In the genomic region with DNA sequence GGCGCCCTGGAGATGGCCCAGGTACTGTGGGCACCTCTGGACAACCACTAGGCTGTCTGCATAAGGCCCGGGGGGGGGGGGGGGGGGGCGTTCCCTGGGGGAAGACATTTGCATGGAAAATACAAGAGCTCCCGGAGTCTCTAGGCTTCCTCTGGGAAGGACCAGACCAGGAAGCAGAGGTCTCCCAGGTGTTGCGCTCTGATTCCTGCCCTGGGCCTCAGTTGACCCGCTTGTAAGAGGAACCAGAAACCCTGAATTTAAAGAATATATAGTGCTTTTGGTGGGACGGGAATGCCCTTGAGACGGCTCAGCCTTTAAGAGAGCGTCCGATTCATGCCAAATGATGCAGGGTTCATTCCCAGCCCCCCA, we compare ENCODE assay signal across 8 mouse cellular contexts. TPM values are rescaled to one million over a fixed set of nuclear protein-coding genes. Genes with fewer than 3 reads are reported as not detected.
DNase-seq lines count a peak whose midpoint lies in the region; ATAC-seq and TF ChIP-seq lines count a peak whose summit lies in the region.

No protein-coding gene starts in this region.

- ATAC-seq in hindbrain, embryonic 11.5 days (ENCODE audit: low FRiP score): no peak
- ATAC-seq in liver, embryonic 15.5 days (ENCODE audit: insufficient read depth): no peak

- peak overlapping the region; percentile 36; the same call in 1 of the 2 replicates for H3K4me3 ChIP-seq in heart, adult 2 months
- peak overlapping the region; percentile 10 for H3K4me3 ChIP-seq in ES-Bruce4 (ENCODE audit: low read depth, low read length)
- peak overlapping the region; percentile 29 for H3K4me3 ChIP-seq in hindbrain, embryonic 11.5 days (ENCODE audit: low read depth, low read length)
- H3K4me3 ChIP-seq in liver, embryonic 15.5 days (replicated peaks): peak overlapping the region; percentile 34

- H3K4me1 ChIP-seq in heart, adult 2 months (ENCODE audit: control insufficient read depth, insufficient read depth, low read length): no peaks in the 10 kb centered on the region; the same call in 1 of the 2 replicates
- H3K4me1 ChIP-seq in ES-Bruce4 (ENCODE audit: control insufficient read depth, insufficient read depth, low read length): no peaks in the 10 kb centered on the region
- H3K4me1 ChIP-seq in hindbrain, embryonic 11.5 days (replicated peaks; ENCODE audit: control insufficient read depth, insufficient read depth, low read length): peaks cover 5% of the 10 kb centered on the region
- H3K4me1 ChIP-seq in liver, embryonic 15.5 days (replicated peaks): peaks cover 6% of the 10 kb centered on the region

- WGBS in heart, adult 2 months: 50% methylated on average over 10 of the region's 10 CpGs
- WGBS in hindbrain, embryonic 11.5 days: 29% methylated on average over 8 of the region's 10 CpGs
- 54% methylated on average over 10 of the region's 10 CpGs for WGBS in liver, embryonic 15.5 days (ENCODE audit: insufficient replicate concordance)

- no peak for TF ChIP-seq POLR2A in heart, adult 2 months (IDR thresholded peaks at IDR 0.05; ENCODE audit: insufficient read depth, low read depth, low read length)
- TF ChIP-seq POLR2A in ES-Bruce4 (IDR thresholded peaks at IDR 0.05; ENCODE audit: insufficient read depth, low read length): no peak

- TF ChIP-seq EP300 in heart, adult 2 months (IDR thresholded peaks at IDR 0.05; ENCODE audit: insufficient read depth, low read depth, low read length): no peak
- no peak for TF ChIP-seq EP300 in ES-Bruce4 (IDR thresholded peaks at IDR 0.05; ENCODE audit: insufficient read depth, low read depth, low read length)

- H3K79me2 ChIP-seq in heart, adult 2 months (replicated peaks; ENCODE audit: control insufficient read depth, insufficient read depth, low read length): no peaks in the 10 kb centered on the region

- TF ChIP-seq CTCF in heart, adult 2 months (IDR thresholded peaks at IDR 0.05): no peak
- TF ChIP-seq CTCF in ES-Bruce4 (IDR thresholded peaks at IDR 0.05; ENCODE audit: low read depth, low read length): no peak

- H3K27me3 ChIP-seq in heart, adult 2 months (ENCODE audit: control insufficient read depth, insufficient read depth, low read length): no peaks in the 10 kb centered on the region
- no peaks in the 10 kb centered on the region for H3K27me3 ChIP-seq in ES-Bruce4 (ENCODE audit: control insufficient read depth, insufficient read depth, low read length, poor library complexity, severe bottlenecking)
- H3K27me3 ChIP-seq in hindbrain, embryonic 11.5 days (ENCODE audit: control insufficient read depth, insufficient read depth, low read length): no peaks in the 10 kb centered on the region
- no peaks in the 10 kb centered on the region for H3K27me3 ChIP-seq in liver, embryonic 15.5 days

- no peaks in the 10 kb centered on the region for H3K36me3 ChIP-seq in heart, adult 2 months (ENCODE audit: control insufficient read depth, insufficient read depth, low read length)
- no peaks in the 10 kb centered on the region for H3K36me3 ChIP-seq in ES-Bruce4 (ENCODE audit: control insufficient read depth, insufficient read depth, low read length, poor library complexity, severe bottlenecking)
- H3K36me3 ChIP-seq in hindbrain, embryonic 11.5 days (ENCODE audit: control insufficient read depth, insufficient read depth, low read length): 0 out of 2 replicates have a peak, but pooled peaks cover 3% of the 10 kb centered on the region
- H3K36me3 ChIP-seq in liver, embryonic 15.5 days (replicated peaks): 0 out of 2 replicates have a peak, but pooled peaks cover 5% of the 10 kb centered on the region

- intact Hi-C loops in heart, adult 2 months (cut with DNase I): no loop called here
- intact Hi-C loops in heart, postnatal 14 days (cut with DNase I): no loop called here

- no peak for DNase-seq in heart, adult 2 months
- no peak for DNase-seq in heart, postnatal 14 days
- no peak for DNase-seq in hindbrain, embryonic 11.5 days (ENCODE audit: low spot score)
- no peak for DNase-seq in adrenal gland, postnatal 36 days
- DNase-seq in yolk sac, embryonic 10.5 days (ENCODE audit: low spot score): no peak
- DNase-seq in retina, postnatal 1 day: no peak

- no peak overlapping the region for H3K9ac ChIP-seq in heart, adult 2 months (ENCODE audit: low read depth, low read length)
- no peak overlapping the region for H3K9ac ChIP-seq in ES-Bruce4 (ENCODE audit: low read depth, poor library complexity, severe bottlenecking)
- peak overlapping the region; percentile 0; the same call in 1 of the 2 replicates for H3K9ac ChIP-seq in hindbrain, embryonic 11.5 days (ENCODE audit: low read depth, low read length)
- no peak overlapping the region for H3K9ac ChIP-seq in liver, embryonic 15.5 days

- H3K9me3 ChIP-seq in ES-Bruce4 (replicated peaks; ENCODE audit: control insufficient read depth, insufficient read depth, low read length, poor library complexity, severe bottlenecking): no peaks in the 10 kb centered on the region
- H3K9me3 ChIP-seq in hindbrain, embryonic 11.5 days (ENCODE audit: control insufficient read depth, low read length): no peaks in the 10 kb centered on the region
- H3K9me3 ChIP-seq in liver, embryonic 15.5 days (replicated peaks): no peaks in the 10 kb centered on the region

- peak overlapping the region; percentile 45 for H3K4me2 ChIP-seq in hindbrain, embryonic 11.5 days (replicated peaks; ENCODE audit: low read depth, low read length)
- peak overlapping the region; percentile 41; the same call in 1 of the 2 replicates for H3K4me2 ChIP-seq in liver, embryonic 15.5 days

- H3K27ac ChIP-seq in heart, adult 2 months: no peak overlapping the region
- no peak overlapping the region for H3K27ac ChIP-seq in ES-Bruce4 (ENCODE audit: insufficient read depth, low read length)
- H3K27ac ChIP-seq in hindbrain, embryonic 11.5 days (ENCODE audit: low read depth, low read length): peak overlapping the region; percentile 61
- H3K27ac ChIP-seq in liver, embryonic 15.5 days (replicated peaks): peak overlapping the region; percentile 48; the same call in 1 of the 2 replicates

RNA-seq across cellular contexts. Expression of gene Tor2a, which starts 5.4 kb away (rescaled TPM):
- 1 to 10 TPM; 8.2 to 9.4 TPM for total RNA-seq in heart, adult 2 months (2021)
- polyA plus RNA-seq in heart, adult 2 months (2012; rRNA removed): 19.4 and 22.2 TPM in 2 replicates
- total RNA-seq in heart, postnatal 14 days (2021): 10 to 100 TPM; 10.7 to 12.1 TPM
- polyA plus RNA-seq in ES-Bruce4 (2011; ENCODE audit: insufficient read depth, insufficient read length, low read depth, missing spikeins): 77.0 and 83.7 TPM in 2 replicates
- 53.1 and 53.5 TPM in 2 replicates for polyA plus RNA-seq in hindbrain, embryonic 11.5 days (2014; fragmentation: Nextera tagmentation; extraction: Ambion mirVana)
- 24.7 and 27.7 TPM in 2 replicates for polyA plus RNA-seq in liver, embryonic 15.5 days (2015; fragmentation: Nextera tagmentation; extraction: Ambion mirVana)
- total RNA-seq in adrenal gland, postnatal 36 days (2021): 10 to 100 TPM; 26.7 to 32.5 TPM

RNA-seq across cellular contexts. Expression of gene 6330409D20Rik, which starts 10.8 kb away (rescaled TPM):
- not detected for total RNA-seq in heart, adult 2 months (2021)
- not detected in 2 replicates for polyA plus RNA-seq in heart, adult 2 months (2012; rRNA removed)
- not detected for total RNA-seq in heart, postnatal 14 days (2021)
- not detected in 2 replicates for polyA plus RNA-seq in ES-Bruce4 (2011; ENCODE audit: insufficient read depth, insufficient read length, low read depth, missing spikeins)
- polyA plus RNA-seq in hindbrain, embryonic 11.5 days (2014; fragmentation: Nextera tagmentation; extraction: Ambion mirVana): 2.3 and 3.0 TPM in 2 replicates
- polyA plus RNA-seq in liver, embryonic 15.5 days (2015; fragmentation: Nextera tagmentation; extraction: Ambion mirVana): not detected in 2 replicates
- not detected for total RNA-seq in adrenal gland, postnatal 36 days (2021)

RNA-seq across cellular contexts. Expression of gene Ttc16, which starts 23.8 kb away (rescaled TPM):
- under 1 TPM; 0.10 to 0.11 TPM for total RNA-seq in heart, adult 2 months (2021)
- 0.61 and 0.98 TPM in 2 replicates for polyA plus RNA-seq in heart, adult 2 months (2012; rRNA removed)
- total RNA-seq in heart, postnatal 14 days (2021): under 1 TPM; 0.07 to 0.24 TPM
- 2.2 TPM in 2 replicates for polyA plus RNA-seq in ES-Bruce4 (2011; ENCODE audit: insufficient read depth, insufficient read length, low read depth, missing spikeins)
- polyA plus RNA-seq in hindbrain, embryonic 11.5 days (2014; fragmentation: Nextera tagmentation; extraction: Ambion mirVana): 0.22 and 0.34 TPM in 2 replicates
- polyA plus RNA-seq in liver, embryonic 15.5 days (2015; fragmentation: Nextera tagmentation; extraction: Ambion mirVana): 0.13 TPM in 1 of 2 replicates, not detected in the other
- total RNA-seq in adrenal gland, postnatal 36 days (2021): under 1 TPM; 0.10 to 0.20 TPM

RNA-seq across cellular contexts. Expression of gene Ptrh1, which starts 23.9 kb away (rescaled TPM):
- 1 to 10 TPM; 2.4 to 4.2 TPM for total RNA-seq in heart, adult 2 months (2021)
- 2.2 and 3.3 TPM in 2 replicates for polyA plus RNA-seq in heart, adult 2 months (2012; rRNA removed)
- total RNA-seq in heart, postnatal 14 days (2021): 1 to 10 TPM; 2.9 to 3.7 TPM
- 9.9 and 11.6 TPM in 2 replicates for polyA plus RNA-seq in ES-Bruce4 (2011; ENCODE audit: insufficient read depth, insufficient read length, low read depth, missing spikeins)
- 4.2 and 4.3 TPM in 2 replicates for polyA plus RNA-seq in hindbrain, embryonic 11.5 days (2014; fragmentation: Nextera tagmentation; extraction: Ambion mirVana)
- polyA plus RNA-seq in liver, embryonic 15.5 days (2015; fragmentation: Nextera tagmentation; extraction: Ambion mirVana): 1.5 and 1.8 TPM in 2 replicates
- total RNA-seq in adrenal gland, postnatal 36 days (2021): 10 to 100 TPM in 1 of 2 experiments, 1 to 10 TPM in 1; 8.3 to 12.0 TPM

RNA-seq across cellular contexts. Expression of gene Sh2d3c, which starts 30.8 kb away (rescaled TPM):
- total RNA-seq in heart, adult 2 months (2021): 10 to 100 TPM; 27.1 to 28.9 TPM
- polyA plus RNA-seq in heart, adult 2 months (2012; rRNA removed): 38.7 and 52.8 TPM in 2 replicates
- 10 to 100 TPM; 37.4 to 39.4 TPM for total RNA-seq in heart, postnatal 14 days (2021)
- 9.0 and 11.4 TPM in 2 replicates for polyA plus RNA-seq in ES-Bruce4 (2011; ENCODE audit: insufficient read depth, insufficient read length, low read depth, missing spikeins)
- 25.9 and 27.6 TPM in 2 replicates for polyA plus RNA-seq in hindbrain, embryonic 11.5 days (2014; fragmentation: Nextera tagmentation; extraction: Ambion mirVana)
- 7.0 and 8.3 TPM in 2 replicates for polyA plus RNA-seq in liver, embryonic 15.5 days (2015; fragmentation: Nextera tagmentation; extraction: Ambion mirVana)
- 10 to 100 TPM; 13.0 to 18.9 TPM for total RNA-seq in adrenal gland, postnatal 36 days (2021)

Comparison
In these comparisons a context has a peak if more than half of its experiments do, and no peak if none do; other contexts are left out.
1. H3K27ac ChIP-seq: peak in hindbrain, embryonic 11.5 days (single experiment) and liver, embryonic 15.5 days (single experiment); none in heart, adult 2 months (single experiment) and ES-Bruce4 (single experiment).
2. Peak in every context shown above with its lines, with median percentiles within 50 percentile points of each other: H3K4me3 ChIP-seq.